Mouse (Mus musculus): Measurements from ENCODE around the gene Slc25a15.

DNA sequence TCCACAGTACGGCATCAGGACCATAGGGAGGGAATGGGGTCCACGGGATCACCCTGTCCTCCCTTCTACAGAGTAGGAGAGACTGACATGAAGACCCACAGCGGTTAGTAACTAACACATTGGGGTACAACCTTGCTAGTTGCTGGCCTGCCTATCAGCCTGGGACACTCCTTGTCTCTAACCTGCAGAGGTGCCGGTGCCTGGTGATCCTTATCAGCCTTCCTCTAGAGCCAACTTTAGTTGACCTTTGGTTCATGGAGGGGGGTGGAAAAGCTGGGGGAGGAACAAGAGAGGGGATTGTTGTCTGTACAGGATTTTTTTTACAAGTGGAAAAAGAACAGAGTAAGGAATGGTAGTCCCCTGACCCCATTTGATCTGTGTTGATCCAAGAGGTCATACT lies 3.9 kb downstream of the Slc25a15 start:
- no peak for TF ChIP-seq CTCF (IDR thresholded peaks at IDR 0.05)
- TF ChIP-seq POLR2A (IDR thresholded peaks at IDR 0.05; ENCODE audit: insufficient read depth, low read depth, low read length) = no peak

Data from heart, adult 2 months (tissue).